Mouse (Mus musculus): ENCODE measurements around the gene Ppp6r1.

GRCm38 (mm10) chr7:4663179-4663578, 4.4 kb upstream of the Ppp6r1 start:
- TF ChIP-seq CTCF (conservative IDR thresholded peaks at IDR 0.05; ENCODE audit: low read length) (no peak), POU5F1 (IDR thresholded peaks at IDR 0.05; ENCODE audit: borderline replicate concordance, low read length) (no peak), NANOG (IDR thresholded peaks at IDR 0.05; ENCODE audit: borderline replicate concordance, low read length) (no peak)

Measured in E14TG2a.4 (cell line).